11 mouse cellular contexts compared by ENCODE assay signal in the genomic region with DNA sequence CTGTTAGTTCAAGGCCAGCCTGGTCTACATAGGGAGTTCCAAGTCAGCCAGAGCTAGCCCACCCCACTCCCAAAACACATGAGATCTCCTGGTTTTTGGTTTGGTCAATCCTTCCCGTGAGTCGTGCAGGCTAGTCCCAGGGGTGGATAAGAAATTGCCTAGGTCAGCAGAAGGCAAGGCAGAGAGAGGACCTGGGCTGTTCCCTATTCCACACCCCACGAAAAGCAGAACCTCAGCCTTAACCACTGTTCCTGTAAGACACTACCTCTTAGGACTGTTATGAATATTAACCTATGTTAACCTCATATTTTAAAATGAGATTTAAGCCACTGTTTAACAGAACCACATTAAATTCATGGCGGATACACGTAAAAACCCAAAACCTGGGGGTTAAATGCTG. TPM values are rescaled to one million over a fixed set of nuclear protein-coding genes. Genes with fewer than 3 reads are reported as not detected.
DNase-seq lines count a peak whose midpoint lies in the region; ATAC-seq and TF ChIP-seq lines count a peak whose summit lies in the region.
"Had no signal": no experiment of that assay in that cellular context is flagged by ENCODE, and none has a peak within 500 bp of the region (broad histone marks: within the 10 kb centered on the region; RNA-seq: fewer than 3 reads in every experiment).

No protein-coding gene starts in this region.

- H3K27ac ChIP-seq in heart, embryonic 11.5 days (ENCODE audit: low read depth, low read length), result 0 out of 2 replicates have a peak overlapping the region, but pooled peaks have one; percentile 73
- H3K27ac ChIP-seq in layer of hippocampus, adult 2 months, result peak overlapping the region; percentile 82; the same call in 1 of the 2 replicates
- peak overlapping the region; percentile 82 for H3K27ac ChIP-seq in stomach, embryonic 16.5 days (ENCODE audit: low read length)

- no peak overlapping the region for H3K4me3 ChIP-seq in heart, embryonic 11.5 days (ENCODE audit: low read depth, low read length)
- no peak overlapping the region for H3K4me3 ChIP-seq in layer of hippocampus, adult 2 months
- H3K4me3 ChIP-seq in stomach, embryonic 16.5 days (replicated peaks; ENCODE audit: low read length), result no peak overlapping the region
- H3K4me3 ChIP-seq: left cerebral cortex, adult 2 months had no signal

- no peak overlapping the region; the same call in 1 of the 2 replicates for H3K9ac ChIP-seq in heart, embryonic 11.5 days (ENCODE audit: low read depth, low read length)
- no peak overlapping the region for H3K9ac ChIP-seq in stomach, embryonic 16.5 days (ENCODE audit: low read length)

- no peak for ATAC-seq in heart, embryonic 11.5 days (replicated peaks; ENCODE audit: insufficient number of reproducible peaks, low FRiP score, low TSS enrichment)
- ATAC-seq in stomach, embryonic 16.5 days (ENCODE audit: insufficient read depth, low FRiP score), result no peak

- H3K27me3 ChIP-seq in heart, embryonic 11.5 days (ENCODE audit: control insufficient read depth, insufficient read depth, low read length), result no peaks in the 10 kb centered on the region
- H3K27me3 ChIP-seq in stomach, embryonic 16.5 days (ENCODE audit: control insufficient read depth, insufficient read depth, low read length), result no peaks in the 10 kb centered on the region

- intact Hi-C loops in heart, postnatal 10 days (cut with DNase I), result no loop called here

- no peak for DNase-seq in heart, postnatal 10 days
- DNase-seq in layer of hippocampus, adult 2 months (ENCODE audit: low spot score in 2 of 2), result no peak
- DNase-seq in layer of hippocampus, postnatal 25 days (ENCODE audit: extremely low spot score in 1 of 2, low spot score in 1 of 2), result no peak
- peak; percentile 2 for DNase-seq in liver
- DNase-seq in cerebellum, adult 9-11 months, result no peak
- DNase-seq in c-Kit-positive CD71-positive TER-119-positive erythroid progenitor cells, embryonic 14.5 days (ENCODE audit: low spot score), result no peak
- DNase-seq: midbrain, embryonic 14.5 days; thymus, postnatal 25 days had no signal

- H3K4me1 ChIP-seq in heart, embryonic 11.5 days (ENCODE audit: control insufficient read depth, insufficient read depth, low read length), result peaks cover 54% of the 10 kb centered on the region
- H3K4me1 ChIP-seq in stomach, embryonic 16.5 days (ENCODE audit: control insufficient read depth, insufficient read depth, low read length), result peaks cover 39% of the 10 kb centered on the region

- 65% methylated on average over 5 of the region's 5 CpGs for WGBS in heart, embryonic 11.5 days (ENCODE audit: insufficient replicate concordance)
- 76% methylated on average over 5 of the region's 5 CpGs for WGBS in stomach, embryonic 16.5 days

- H3K4me2 ChIP-seq in heart, embryonic 11.5 days, result no peak overlapping the region
- no peak overlapping the region for H3K4me2 ChIP-seq in stomach, embryonic 16.5 days (ENCODE audit: low read depth, low read length)

- H3K9me3 ChIP-seq in heart, embryonic 11.5 days (replicated peaks; ENCODE audit: control insufficient read depth, low read length), result no peaks in the 10 kb centered on the region
- H3K9me3 ChIP-seq in stomach, embryonic 16.5 days (replicated peaks; ENCODE audit: control insufficient read depth, low read length), result no peaks in the 10 kb centered on the region

- H3K36me3 ChIP-seq in heart, embryonic 11.5 days (ENCODE audit: control insufficient read depth, insufficient read depth, low read length), result no peaks in the 10 kb centered on the region
- no peaks in the 10 kb centered on the region for H3K36me3 ChIP-seq in stomach, embryonic 16.5 days (ENCODE audit: control insufficient read depth, insufficient read depth, low read length)

- no peak for TF ChIP-seq CTCF in layer of hippocampus, adult 2 months (conservative IDR thresholded peaks at IDR 0.05)

RNA-seq across cellular contexts. Expression of a gene that starts 8.4 kb away (rescaled TPM):
- polyA plus RNA-seq in heart, embryonic 11.5 days (2014; fragmentation: Nextera tagmentation; extraction: Ambion mirVana), result 130 and 148 TPM in 2 replicates
- total RNA-seq in heart, postnatal 10 days (2021), result 100 to 1,000 TPM; 184 to 197 TPM
- total RNA-seq in layer of hippocampus, adult 2 months (2021), result 10 to 100 TPM; 42.2 to 45.6 TPM
- total RNA-seq in layer of hippocampus, postnatal 25 days (2021), result 10 to 100 TPM; 53.6 to 64.0 TPM
- 177 and 178 TPM in 2 replicates for polyA plus RNA-seq in stomach, embryonic 16.5 days (2015; fragmentation: Nextera tagmentation; extraction: Ambion mirVana)
